Mouse (Mus musculus) spleen, postnatal 4 days (tissue): ENCODE results near the gene Mdk.

ENCODE experiments used
- DNase-seq, 2 experiments: peaks; one replicate each; pipeline ENCODE4 v3.0.0; 2022; ENCODE audit warnings: low spot score in 2 of 2

The Mdk gene

DNA sequence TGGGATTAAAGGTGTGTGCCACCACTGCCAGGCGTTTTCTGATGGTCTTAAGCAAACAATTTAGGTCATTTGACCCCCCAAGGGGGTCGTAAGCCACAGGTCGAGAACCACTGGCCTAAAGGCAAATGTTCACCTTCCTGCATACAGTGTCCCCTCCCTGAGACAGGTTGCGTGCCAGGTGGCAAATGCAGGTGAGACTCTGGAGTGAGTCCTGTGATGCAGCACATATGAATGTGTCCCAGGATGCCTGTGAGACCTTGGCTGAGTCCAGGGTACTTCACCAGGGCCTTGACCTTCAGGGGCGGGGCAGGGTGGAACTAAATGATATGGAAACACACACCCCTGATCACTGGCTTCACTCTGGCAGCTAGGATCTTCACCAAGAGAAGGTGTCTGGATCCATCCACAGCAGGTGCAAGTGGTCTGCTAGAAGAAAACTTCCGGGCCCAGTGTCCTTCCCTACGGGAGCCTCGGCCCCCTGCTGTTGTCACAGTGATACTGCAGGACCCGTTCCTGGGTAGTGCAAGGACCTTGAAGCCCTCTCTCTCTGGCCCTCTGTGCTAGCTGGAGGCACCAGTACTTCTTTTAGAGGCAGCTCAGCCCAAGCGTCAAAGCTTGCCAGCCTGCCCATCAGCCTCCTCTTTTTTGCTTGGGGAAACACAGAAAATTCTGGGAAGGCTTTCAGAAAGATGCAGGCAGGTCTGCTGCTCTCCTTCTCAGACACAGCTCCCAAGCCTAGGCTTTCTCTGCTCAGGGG, 26.8 kb upstream of the Mdk start:
- DNase-seq = peak; percentile 62 to 80

- DNase-seq = no peak
These were observed 26.0 kb upstream of the Mdk start for GRCm38 (mm10) chr2:91958049-91958448.

GRCm38 (mm10) chr2:91957096-91957495, 25.0 kb upstream of the Mdk start:
- DNase-seq = no peak

GRCm38 (mm10) chr2:91955875-91956274, 23.8 kb upstream of the Mdk start:
- no peak for DNase-seq

DNA sequence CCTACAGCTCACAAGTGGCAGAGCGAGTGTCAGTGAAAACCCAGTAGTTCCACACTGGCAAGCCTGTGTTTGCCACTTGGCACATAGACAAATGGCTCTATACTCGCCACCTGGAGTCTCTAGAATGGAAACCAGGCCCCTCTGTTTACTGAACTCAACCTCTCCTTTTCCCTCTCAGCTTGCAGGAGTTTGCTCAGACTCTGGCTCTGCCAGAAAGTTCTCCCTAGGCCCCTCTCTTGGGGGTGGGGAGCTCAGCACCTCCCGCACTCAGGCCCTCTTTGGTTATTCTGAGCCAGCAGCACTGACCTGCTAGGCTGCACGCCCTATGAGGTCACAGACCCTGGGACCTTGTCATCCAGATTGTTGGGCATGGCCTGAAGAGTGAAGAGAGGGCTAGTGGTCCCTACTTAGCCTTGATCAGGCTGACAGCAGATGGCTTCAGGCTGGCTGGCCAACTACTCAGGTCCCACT, 23.1 kb upstream of the Mdk start:
- no peak for DNase-seq

DNA sequence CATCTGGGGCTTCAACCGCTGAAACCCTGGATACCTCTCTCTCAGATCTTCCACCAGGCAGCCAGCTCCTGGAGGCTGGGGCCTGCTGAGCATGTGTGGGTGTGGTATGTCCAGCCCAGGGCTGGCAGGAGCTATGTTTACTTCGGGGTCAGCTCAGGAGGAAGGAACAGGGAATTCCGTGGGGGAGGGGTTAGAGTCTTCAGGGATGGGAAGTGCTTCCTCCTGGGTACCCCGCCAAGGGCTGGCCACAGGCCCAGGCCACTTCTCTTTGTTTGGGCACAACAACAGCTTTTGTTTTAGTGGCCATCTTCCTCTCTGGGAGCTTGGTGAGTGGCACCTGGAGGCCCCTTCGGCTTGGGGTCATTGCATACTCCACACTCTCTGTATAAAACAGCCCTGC, 21.7 kb upstream of the Mdk start:
- no peak for DNase-seq

DNA sequence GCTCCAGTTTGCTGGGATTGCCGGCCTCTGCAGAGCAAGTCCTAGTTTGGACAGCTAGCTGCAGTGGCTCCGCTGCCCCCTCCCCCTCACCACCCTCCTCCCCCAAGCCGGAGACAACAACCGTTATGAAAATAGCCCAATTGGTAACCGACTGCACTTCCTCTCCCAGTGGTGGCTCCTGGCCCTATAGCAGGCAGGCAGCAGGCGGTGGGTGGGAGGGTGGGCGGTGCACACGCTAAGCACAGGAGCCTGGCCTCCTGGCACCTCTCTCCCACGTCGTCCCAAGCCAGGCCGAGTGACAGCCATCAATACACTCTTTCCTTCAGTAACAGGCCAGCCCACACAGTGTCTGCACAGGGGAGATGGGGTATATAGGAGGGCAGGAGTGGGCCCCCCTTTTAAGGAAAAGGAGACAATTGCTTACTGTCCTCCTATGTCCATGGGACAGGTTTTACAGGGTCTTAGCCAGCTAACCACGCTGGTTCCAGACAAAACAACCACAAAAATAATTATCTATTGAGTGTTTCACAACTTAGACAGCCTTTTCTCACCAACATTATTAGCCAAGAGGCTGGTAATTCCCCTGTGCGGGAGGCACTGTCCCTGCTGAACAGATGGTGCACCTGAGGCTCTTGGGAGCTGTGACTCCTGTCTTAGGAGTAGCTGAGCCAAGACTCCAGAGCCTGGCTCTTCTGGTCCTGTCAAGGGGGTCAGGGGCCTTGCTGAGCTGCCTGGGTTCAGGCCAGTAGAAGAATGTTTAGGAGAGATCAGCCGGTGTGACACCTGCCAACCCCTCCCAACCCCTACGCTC, 18.4 kb upstream of the Mdk start:
- DNase-seq = peak in 1 of 2 experiments; percentile 61

- DNase-seq = no peak
These were observed 17.5 kb upstream of the Mdk start for GRCm38 (mm10) chr2:91949411-91950274.

DNA sequence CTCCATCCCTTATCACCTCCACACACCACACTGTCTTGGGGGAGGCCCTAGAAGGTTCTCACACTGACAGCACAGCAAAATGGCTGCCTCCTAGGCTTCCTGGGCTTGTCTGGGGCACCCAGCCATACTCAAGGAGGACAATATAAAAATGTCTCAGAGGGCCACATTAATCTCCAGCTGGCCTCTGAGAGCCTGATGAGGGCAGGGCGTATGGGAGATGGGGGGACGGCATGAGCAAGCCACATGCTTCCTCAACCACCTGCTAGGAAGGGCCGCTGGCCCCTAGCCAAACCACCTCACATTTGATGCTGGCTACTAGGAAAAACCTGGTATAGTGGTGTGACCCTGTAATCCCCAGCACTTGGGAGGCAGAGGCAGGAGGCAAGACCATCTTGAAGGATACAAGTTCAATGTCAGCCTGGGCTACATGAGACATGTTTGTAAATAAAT, 16.7 kb upstream of the Mdk start:
- DNase-seq = no peak

DNA sequence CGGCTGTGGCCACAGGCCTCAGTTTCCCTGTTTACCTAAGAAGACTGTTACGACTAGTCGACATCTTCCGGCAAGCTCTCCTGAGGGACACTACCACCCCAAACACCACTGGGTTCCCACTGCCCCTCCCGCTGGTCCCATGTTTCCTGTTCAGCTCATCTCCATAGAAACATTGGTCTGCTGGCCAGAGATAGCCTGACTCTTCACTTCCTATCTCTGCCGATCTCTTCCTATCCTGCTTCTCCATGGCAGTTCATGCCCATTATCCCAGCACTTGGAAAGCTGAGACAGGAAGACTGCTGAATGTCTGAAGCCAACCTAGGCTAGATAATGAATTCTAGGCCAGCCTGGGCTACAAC, 16.0 kb upstream of the Mdk start:
- no peak for DNase-seq

GRCm38 (mm10) chr2:91947397-91948150, 15.5 kb upstream of the Mdk start:
- DNase-seq = no peak

DNA sequence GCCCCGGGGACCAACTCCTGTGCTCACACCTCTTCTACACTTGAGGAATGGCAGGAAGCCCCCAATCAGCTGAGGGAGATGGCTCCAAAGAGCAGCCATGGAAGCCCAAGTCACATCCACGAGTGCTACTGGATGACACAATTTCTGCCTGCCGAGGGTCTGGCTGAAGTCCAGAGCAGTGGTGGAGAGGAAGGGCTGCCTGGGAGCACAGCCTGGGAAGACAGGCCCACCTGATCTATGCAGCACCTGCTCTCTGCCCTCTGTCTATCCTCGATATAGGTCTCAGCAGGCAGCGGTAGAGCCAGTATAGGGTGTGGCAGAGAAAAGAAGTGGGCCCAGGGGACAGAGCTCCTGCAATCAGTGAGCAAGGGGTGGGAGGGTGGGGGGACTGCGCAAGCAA, 14.7 kb upstream of the Mdk start:
- no peak for DNase-seq

- DNase-seq = no peak
These were observed 13.4 kb upstream of the Mdk start, which contains the start of gene Gm9821 for GRCm38 (mm10) chr2:91945483-91945882. Gene Gm9821, plus strand, starts transcription at chr2:91945703.

GRCm38 (mm10) chr2:91944170-91944950, 12.3 kb upstream of the Mdk start:
- peak; percentile 79 to 92 for DNase-seq

GRCm38 (mm10) chr2:91942356-91942755, 10.3 kb upstream of the Mdk start:
- DNase-seq = no peak

- no peak for DNase-seq
These were observed 7.3 kb upstream of the Mdk start for GRCm38 (mm10) chr2:91939303-91939935.

- no peak for DNase-seq
These were observed 4.1 kb upstream of the Mdk start for GRCm38 (mm10) chr2:91936154-91936553.

GRCm38 (mm10) chr2:91934826-91935525, 2.9 kb upstream of the Mdk start:
- DNase-seq = no peak

- no peak for DNase-seq
These were observed 1.9 kb upstream of the Mdk start for GRCm38 (mm10) chr2:91934016-91934415.
